Mouse (Mus musculus): ENCODE results near the gene 1520401A03Rik. TPM values are rescaled to one million over a fixed set of nuclear protein-coding genes. Genes with fewer than 3 reads are reported as not detected.

1520401A03Rik gene
- not detected for polyA plus RNA-seq (2017; shearing (Covaris generic))

GRCm38 (mm10) chr17:23722376-23723125 lies at the start of gene 1520401A03Rik:
Gene 1520401A03Rik (minus strand): TSS chr17:23722783.

GRCm38 (mm10) chr17:23771284-23772218 lies 49.0 kb upstream of the 1520401A03Rik start, which contains the start of gene Flywch1:
Gene Flywch1 (minus strand): TSS chr17:23771602.

GRCm38 (mm10) chr17:23745301-23746251 lies 23.0 kb upstream of the 1520401A03Rik start, which contains the start of gene Kremen2:
Gene Kremen2 (minus strand): TSS chr17:23745833.

DNA sequence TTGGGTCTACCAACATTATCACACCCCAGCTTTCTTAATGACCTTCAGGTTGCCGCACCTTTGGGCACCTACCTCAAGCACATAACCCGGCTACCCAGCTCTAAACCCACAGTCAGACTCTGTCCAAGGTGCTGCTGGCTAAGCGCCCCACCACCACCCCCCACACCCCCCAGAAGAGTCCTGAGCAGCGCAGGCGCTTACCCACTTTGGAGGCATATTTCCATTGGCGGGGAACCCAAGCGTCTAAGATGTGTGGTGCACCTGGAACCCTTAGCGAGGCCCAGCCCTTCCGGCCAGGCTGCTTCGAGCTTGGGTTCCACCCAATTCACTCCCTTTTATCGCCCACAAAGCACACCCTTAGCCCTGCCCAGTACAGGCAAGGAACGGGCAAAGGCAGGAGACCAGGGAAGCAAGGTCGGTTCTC lies 18.0 kb upstream of the 1520401A03Rik start, which contains the start of gene Paqr4:
Gene Paqr4 (minus strand): TSS at position 270 of the 424 bp plus-strand sequence.

DNA sequence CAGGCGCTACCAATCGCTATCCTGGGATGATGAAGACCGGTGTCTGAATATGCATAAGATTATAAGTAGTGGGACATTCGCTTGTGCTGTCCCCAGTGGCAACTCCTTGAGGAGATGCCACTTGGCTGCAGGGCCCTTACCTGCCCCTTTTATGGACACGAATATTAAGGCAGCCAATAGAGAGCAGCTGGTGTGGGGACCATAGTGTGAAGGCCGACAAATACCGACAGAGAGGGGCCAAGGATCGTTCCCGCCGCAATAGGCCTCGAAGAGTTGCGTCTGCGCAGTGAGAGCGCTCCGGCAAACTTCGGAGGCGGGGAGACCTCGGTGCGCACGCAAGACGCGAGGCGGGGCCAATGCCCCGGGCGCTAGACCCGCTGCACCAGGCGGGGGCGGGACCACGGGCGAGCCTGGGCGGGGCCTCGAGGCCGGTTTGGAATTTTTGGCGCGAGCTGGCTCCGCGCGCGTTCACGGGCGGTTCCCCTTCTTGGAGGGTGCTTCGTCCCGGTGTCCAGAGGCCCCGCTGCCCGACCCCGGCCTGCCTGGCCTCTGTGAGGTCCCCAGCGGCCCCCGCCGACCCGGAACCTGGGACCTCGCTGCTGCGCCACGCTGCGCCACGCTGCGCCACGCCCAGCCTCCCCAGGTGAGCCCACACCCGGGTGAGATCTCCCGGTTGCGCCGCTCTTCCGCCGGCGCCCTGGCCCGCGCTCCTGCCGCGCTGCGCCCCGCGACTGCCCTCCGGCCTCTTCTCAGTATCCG lies 3.6 kb upstream of the 1520401A03Rik start, which contains the start of gene Pkmyt1:
Gene Pkmyt1 (plus strand): TSS at position 338 of the 759 bp plus-strand sequence.

GRCm38 (mm10) chr17:23683856-23684672 lies 38.5 kb downstream of the 1520401A03Rik start, which contains the start of gene Cldn9:
Gene Cldn9 (minus strand): TSS chr17:23684026.

DNA sequence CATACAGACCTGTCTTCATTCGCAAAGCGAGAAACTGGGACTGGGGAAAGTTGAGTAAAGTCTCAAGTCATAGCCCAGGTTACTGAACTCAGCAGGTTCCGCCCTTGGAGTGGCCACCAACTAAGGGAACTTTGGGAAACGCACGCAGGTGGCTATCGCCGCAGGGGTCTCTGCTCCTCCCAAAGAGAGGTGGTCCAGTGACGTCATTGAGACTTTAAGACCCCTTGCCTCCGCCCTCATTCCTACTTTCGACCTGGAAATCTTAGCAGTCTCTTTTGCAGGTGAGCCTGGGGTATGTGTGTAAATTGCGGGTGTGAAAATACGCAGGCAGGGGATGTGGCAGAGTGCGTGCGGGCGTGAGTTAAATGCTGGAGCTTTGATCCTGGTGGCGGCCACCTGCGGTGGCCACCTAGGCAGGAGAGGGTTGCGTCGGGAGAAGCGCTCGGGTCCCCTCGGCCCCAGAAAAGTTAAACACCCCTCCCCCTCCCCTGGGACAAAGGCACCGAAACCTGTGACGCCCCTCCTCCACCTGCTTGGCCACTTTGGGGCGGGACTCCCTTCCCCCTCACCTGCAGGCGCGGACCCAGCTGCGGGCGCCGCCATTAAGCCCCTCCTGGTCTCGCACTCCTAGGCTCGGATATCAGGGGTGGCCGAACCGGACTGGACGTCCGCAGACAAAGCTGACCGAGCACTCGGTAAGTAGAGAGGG lies 43.3 kb downstream of the 1520401A03Rik start, which contains the start of gene Cldn6:
Gene Cldn6 (plus strand): TSS at position 123 of the 709 bp plus-strand sequence.

GRCm38 (mm10) chr17:23677236-23677679 lies 45.3 kb downstream of the 1520401A03Rik start, which contains the start of gene Tnfrsf12a:
Gene Tnfrsf12a (minus strand): TSS chr17:23677468.

DNA sequence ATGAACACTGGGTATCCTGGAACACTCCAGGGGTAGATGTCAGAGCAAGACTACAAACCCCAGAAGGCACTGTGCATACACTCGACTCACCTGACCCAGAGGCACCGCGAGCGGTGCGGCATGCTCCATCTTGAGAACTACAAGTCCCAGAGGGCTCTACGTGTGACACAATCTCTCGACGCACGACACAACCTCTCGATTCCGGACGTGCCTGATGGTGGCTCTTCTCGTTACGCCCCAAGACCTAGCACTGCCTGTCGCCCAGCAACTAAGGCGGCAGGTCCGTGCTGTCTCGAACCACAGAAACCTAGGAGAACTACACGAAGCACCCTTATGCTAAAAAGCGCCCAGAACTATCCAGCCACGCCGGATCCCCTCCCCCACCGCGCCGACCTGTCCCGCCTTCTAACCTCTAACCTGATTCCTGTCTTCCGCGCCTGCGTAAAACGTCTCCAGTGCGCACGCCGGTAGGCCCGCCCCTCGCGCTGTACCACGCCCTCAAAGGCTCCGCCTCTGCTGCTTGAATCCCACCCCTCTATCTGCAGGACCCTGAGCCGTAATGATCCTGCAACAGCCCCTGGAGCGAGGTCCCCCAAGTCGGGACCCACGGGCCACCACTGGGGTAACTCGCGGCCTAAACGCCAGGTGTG lies 49.0 kb downstream of the 1520401A03Rik start, which contains the start of the genes Hcfc1r1 and Thoc6:
Gene Hcfc1r1 (plus strand): TSS at position 173 of the 650 bp plus-strand sequence.
Gene Thoc6 (minus strand): TSS at position 459 of the 650 bp plus-strand sequence.

GRCm38 (mm10) chr17:23660117-23660875 lies 62.3 kb downstream of the 1520401A03Rik start, which contains the start of gene Bicdl2:
Gene Bicdl2 (plus strand): TSS chr17:23660506.

Other genes starting within 250 kb of the 1520401A03Rik start
- gene Vmn2r117, start 243.1 kb downstream of the 1520401A03Rik start, polyA plus RNA-seq (2017; shearing (Covaris generic)): not detected
- 21.2 TPM for gene Zfp213, start 158.5 kb downstream of the 1520401A03Rik start, polyA plus RNA-seq (2017; shearing (Covaris generic))
- gene Zfp13, start 123.3 kb downstream of the 1520401A03Rik start, polyA plus RNA-seq (2017; shearing (Covaris generic)): not detected
- gene Zscan10, start 121.9 kb downstream of the 1520401A03Rik start, polyA plus RNA-seq (2017; shearing (Covaris generic)): 1.6 TPM
- gene Mmp25, start 77.5 kb downstream of the 1520401A03Rik start, polyA plus RNA-seq (2017; shearing (Covaris generic)): not detected
- not detected for gene Bicdl2, start 62.3 kb downstream of the 1520401A03Rik start, polyA plus RNA-seq (2017; shearing (Covaris generic))
- gene Hcfc1r1, start 49.2 kb downstream of the 1520401A03Rik start, polyA plus RNA-seq (2017; shearing (Covaris generic)): 49.6 TPM
- 29.4 TPM for gene Thoc6, start 48.9 kb downstream of the 1520401A03Rik start, polyA plus RNA-seq (2017; shearing (Covaris generic))
- 9.0 TPM for gene Tnfrsf12a, start 45.3 kb downstream of the 1520401A03Rik start, polyA plus RNA-seq (2017; shearing (Covaris generic))
- gene Cldn6, start 43.5 kb downstream of the 1520401A03Rik start, polyA plus RNA-seq (2017; shearing (Covaris generic)): not detected
- not detected for gene Cldn9, start 38.8 kb downstream of the 1520401A03Rik start, polyA plus RNA-seq (2017; shearing (Covaris generic))
- gene Pkmyt1, start 3.6 kb upstream of the 1520401A03Rik start, polyA plus RNA-seq (2017; shearing (Covaris generic)): 43.8 TPM
- gene Paqr4, start 18.1 kb upstream of the 1520401A03Rik start, polyA plus RNA-seq (2017; shearing (Covaris generic)): 5.3 TPM
- gene Kremen2, start 23.1 kb upstream of the 1520401A03Rik start, polyA plus RNA-seq (2017; shearing (Covaris generic)): 3.4 TPM
- gene Flywch1, start 48.8 kb upstream of the 1520401A03Rik start, polyA plus RNA-seq (2017; shearing (Covaris generic)): 45.2 TPM
- gene Flywch2, start 63.3 kb upstream of the 1520401A03Rik start, polyA plus RNA-seq (2017; shearing (Covaris generic)): 2.8 TPM
- gene Srrm2, start 67.7 kb upstream of the 1520401A03Rik start, polyA plus RNA-seq (2017; shearing (Covaris generic)): 999 TPM
- gene Elob, start 106.4 kb upstream of the 1520401A03Rik start, polyA plus RNA-seq (2017; shearing (Covaris generic)): 592 TPM
- gene Prss33, start 113.3 kb upstream of the 1520401A03Rik start, polyA plus RNA-seq (2017; shearing (Covaris generic)): 0.18 TPM
- gene Prss32, start 121.1 kb upstream of the 1520401A03Rik start, polyA plus RNA-seq (2017; shearing (Covaris generic)): not detected
- 2.8 TPM for gene Prss41, start 121.4 kb upstream of the 1520401A03Rik start, polyA plus RNA-seq (2017; shearing (Covaris generic))
- gene Prss21, start 145.3 kb upstream of the 1520401A03Rik start, polyA plus RNA-seq (2017; shearing (Covaris generic)): not detected
- gene Dcpp1, start 158.1 kb upstream of the 1520401A03Rik start, polyA plus RNA-seq (2017; shearing (Covaris generic)): not detected
- gene Dcpp2, start 158.1 kb upstream of the 1520401A03Rik start, polyA plus RNA-seq (2017; shearing (Covaris generic)): not detected
- gene Dcpp3, start 194.7 kb upstream of the 1520401A03Rik start, polyA plus RNA-seq (2017; shearing (Covaris generic)): not detected
- not detected for gene Sbp, start 218.9 kb upstream of the 1520401A03Rik start, polyA plus RNA-seq (2017; shearing (Covaris generic))
- not detected for gene Sbpl, start 232.5 kb upstream of the 1520401A03Rik start, polyA plus RNA-seq (2017; shearing (Covaris generic))

All from CD4-positive, CD25-positive, alpha-beta regulatory T cell (primary cell).